Mouse (Mus musculus): ENCODE measurements around the gene Rin1.
"Not testable (repeated sequence)": the region's sequence is repeated elsewhere in the genome, so short reads cannot be mapped to it uniquely, and the experiment has no call there.

Gene Rin1

GRCm38 (mm10) chr19:5050047-5050905 is at the start of gene Rin1:
Rin1 (plus strand) TSS chr19:5050481.
- DNase-seq (ENCODE audit: low spot score in 2 of 2), result peak; percentile 73 to 89

DNA sequence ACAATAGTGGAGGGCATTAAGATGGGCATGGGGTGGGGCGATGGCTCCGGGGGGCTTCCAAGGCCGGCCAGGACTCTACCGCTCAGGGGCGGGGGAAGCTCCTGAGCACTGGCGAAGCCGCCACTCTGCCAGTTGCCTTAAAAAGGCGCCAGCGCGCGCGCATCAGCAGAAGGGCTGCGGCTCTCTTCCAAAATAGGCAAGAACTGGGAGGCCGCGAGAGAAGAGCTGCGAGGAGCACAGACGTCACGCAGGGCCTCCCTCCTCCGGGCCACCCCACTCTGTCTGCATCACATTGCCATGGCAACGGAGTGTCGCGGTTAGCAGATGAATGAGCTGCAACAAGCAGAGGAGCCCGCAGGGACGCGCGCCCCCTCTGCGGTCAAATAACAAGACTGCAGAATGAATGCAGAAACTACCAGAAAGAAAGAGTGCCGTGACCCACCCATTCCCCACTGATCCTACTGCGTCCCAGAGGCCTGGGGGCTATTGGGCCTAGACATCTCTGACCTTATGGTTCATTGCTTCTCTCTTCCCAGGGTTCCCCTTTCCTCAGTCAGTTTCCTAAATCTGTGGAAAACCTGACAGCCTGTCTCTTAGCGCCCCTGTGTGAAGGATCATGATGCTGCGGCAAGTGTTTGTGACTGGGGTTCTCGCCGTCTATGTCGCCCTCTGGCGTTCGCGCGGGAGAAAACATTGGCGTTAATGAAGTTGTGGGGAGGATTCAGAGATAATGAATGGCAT is 48.4 kb upstream of the Rin1 start:
- DNase-seq (ENCODE audit: low spot score in 2 of 2), result peak; percentile 97 to 99

GRCm38 (mm10) chr19:5003644-5004043 is 46.6 kb upstream of the Rin1 start:
- not testable (repeated sequence) for DNase-seq (ENCODE audit: low spot score in 2 of 2)

- DNase-seq (ENCODE audit: low spot score in 2 of 2), result no peak
These were observed 45.4 kb upstream of the Rin1 start for GRCm38 (mm10) chr19:5004925-5005324.

GRCm38 (mm10) chr19:5013138-5013537 is 37.1 kb upstream of the Rin1 start:
- no peak for DNase-seq (ENCODE audit: low spot score in 2 of 2)

DNA sequence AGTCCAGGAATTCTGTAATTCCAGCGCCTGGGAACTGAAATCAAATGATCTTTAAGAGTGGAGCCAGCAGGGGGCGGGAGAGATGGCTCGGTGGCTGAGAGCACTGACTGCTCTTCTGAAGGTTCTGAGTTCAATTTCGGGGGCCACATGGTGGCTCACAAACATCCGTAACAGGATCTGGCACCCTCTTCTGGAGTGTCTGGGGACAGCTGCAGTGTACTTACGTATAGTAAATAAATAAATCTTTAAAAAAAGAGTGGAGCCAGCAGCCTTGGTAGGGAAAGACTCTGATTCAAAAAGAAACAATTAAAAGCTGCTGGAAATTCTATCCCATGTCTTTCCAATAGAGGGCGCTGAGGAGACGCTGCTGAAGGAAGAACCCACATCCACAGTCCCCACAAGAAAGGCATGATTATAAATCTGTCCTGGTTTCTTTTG is 35.3 kb upstream of the Rin1 start:
- DNase-seq (ENCODE audit: low spot score in 2 of 2), result no peak

DNA sequence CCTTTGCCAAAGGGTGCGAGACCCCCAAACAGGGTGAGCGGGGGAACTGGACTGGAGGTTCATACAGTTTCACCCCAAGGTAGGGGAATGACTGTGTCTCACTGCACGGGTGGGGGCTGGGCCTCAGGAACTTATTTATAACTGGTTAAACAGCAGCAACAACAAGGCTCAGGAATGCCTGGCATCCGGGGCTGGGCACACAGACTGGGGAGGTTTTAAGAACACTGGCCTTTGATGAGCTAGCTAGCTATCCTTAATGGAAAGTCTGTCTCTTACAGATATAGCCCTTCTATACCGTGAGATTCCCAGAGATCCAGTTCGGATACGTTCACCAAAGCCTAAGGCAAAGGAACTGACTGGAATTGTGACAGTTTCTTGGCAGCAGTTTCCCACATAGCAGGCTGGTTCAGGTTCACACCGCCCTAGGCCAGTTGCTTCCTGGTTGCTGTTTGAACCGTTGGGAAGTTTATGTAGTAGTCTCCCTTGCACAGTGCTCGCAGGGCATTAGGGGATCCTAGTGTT is 34.0 kb upstream of the Rin1 start:
- DNase-seq (ENCODE audit: low spot score in 2 of 2), result no peak

DNA sequence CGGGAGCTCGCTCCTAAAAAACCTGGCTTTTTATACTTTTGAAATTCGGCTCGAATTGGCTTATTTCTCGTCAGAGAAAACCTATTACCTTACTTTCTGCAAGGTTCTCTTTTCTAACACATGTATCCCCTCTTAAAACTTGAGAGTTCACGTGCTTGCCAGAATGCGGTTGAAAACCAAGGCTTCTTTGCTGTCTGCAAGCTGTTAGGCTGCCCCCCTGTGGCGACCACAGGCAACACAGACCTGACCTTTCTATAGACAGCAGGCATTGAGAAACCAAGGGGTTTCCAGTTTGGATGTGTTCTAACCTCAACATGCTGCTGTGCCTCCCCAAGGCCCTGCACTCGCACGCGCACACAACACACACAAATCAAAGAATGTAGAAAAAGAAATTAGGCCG is 33.5 kb upstream of the Rin1 start:
- DNase-seq (ENCODE audit: low spot score in 2 of 2), result peak; percentile 62 to 72

- DNase-seq (ENCODE audit: low spot score in 2 of 2), result no peak
These were observed 32.7 kb upstream of the Rin1 start for GRCm38 (mm10) chr19:5017611-5018010.

GRCm38 (mm10) chr19:5018191-5018590 is 32.1 kb upstream of the Rin1 start:
- DNase-seq (ENCODE audit: low spot score in 2 of 2), result no peak

DNA sequence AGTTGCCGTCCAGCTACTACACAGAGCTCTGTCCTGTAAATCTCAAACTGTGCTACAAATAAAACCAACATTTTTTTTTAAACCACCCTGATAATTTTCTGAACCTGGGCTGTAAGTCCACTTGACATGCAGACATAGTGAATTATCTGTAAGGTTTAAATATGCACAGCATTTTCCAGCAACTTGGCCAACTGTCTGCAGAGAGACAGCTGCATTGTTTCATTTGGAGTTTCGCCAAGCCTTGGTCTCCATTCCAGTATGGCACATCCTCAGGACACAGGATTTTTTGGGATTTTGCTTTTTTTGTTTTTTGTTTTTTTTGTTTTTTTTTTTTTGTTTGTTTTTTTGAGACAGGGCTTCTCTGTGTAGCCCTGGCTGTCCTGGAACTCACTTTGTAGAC is 28.9 kb upstream of the Rin1 start:
- DNase-seq (ENCODE audit: low spot score in 2 of 2), result no peak

DNA sequence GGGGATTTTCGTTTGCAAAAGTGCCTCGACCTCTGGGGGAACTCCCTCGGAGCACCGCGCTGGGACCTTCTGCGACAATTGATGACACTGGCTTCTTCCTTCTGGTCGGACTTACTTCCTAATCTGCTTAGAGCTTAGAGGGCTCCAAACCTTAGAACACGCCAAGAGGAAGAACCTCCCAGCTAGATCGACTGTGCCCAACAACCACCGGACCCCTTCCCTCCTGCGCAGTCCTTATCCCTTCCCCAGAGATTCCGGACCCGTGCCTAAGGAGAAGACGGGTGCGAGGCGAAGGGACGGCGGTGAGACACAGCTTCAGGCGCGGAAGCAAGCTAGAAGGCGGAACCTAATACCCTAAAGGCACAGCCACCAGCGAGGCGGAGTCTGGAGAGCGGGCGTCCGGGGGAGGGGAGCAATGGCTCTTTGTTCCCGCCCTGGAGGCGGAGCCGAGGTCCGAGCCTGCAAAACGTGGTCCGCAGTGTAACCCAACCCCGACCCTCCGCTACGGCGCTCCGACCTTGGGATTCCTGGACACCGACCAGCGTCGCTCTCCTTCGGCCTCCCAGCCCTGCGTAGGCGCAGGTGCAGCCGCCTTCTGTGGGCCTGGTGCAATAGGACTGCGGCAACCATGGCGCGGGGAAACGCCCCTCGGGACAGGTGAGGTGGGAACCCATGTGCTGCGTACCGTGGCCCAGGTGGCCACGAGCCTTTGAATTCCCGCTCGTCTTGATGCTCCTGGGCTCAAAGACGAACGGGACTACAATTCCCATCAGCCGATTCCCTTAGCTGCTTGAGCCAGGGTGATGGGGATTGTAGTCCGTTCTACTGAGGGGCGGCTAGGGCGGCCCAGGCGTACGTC is 26.4 kb upstream of the Rin1 start, which contains the start of gene Slc29a2:
Gene Slc29a2 (plus strand): TSS at position 240 of the 859 bp plus-strand sequence.
- peak; percentile 93 to 94 for DNase-seq (ENCODE audit: low spot score in 2 of 2)

DNA sequence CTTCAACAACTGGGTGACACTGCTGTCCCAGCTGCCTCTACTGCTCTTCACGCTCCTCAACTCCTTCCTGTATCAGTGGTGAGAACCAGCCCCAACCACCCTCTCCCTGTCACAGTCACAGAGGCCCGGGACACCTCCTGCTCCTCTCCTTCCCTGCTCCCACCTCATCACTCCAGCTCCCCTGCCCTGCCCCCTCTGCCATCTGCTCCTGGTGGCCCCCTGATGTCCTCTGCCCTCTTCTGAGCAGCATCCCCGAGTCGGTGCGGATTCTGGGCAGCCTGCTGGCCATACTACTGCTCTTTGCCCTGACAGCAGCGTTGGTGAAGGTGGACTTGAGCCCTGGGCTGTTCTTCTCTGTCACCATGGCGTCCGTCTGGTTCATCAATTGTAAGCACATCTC is 24.2 kb upstream of the Rin1 start:
- no peak for DNase-seq (ENCODE audit: low spot score in 2 of 2)

GRCm38 (mm10) chr19:5032686-5033085 is 17.6 kb upstream of the Rin1 start:
- no peak for DNase-seq (ENCODE audit: low spot score in 2 of 2)

DNA sequence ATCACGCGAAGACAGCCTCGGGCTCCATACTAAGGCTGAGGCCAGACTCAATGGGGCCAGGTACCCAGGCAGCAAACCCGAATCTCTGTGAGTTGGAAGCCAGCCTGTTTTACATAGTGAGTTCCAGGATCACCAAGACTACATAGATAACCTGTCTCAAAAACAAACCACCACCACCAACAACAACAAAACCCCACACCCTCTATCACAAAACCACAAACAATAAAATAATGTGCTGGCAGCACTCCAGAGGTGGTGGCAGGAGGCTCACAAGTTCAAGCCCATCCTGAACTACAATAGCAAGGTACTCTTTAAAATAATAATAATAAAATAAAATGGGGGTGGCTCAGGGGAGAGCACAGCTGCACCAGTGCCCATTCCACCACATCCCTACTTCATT is 13.7 kb upstream of the Rin1 start:
- no peak for DNase-seq (ENCODE audit: low spot score in 2 of 2)

GRCm38 (mm10) chr19:5037678-5038571 is 12.4 kb upstream of the Rin1 start:
- peak; percentile 85 to 88 for DNase-seq (ENCODE audit: low spot score in 2 of 2)

DNA sequence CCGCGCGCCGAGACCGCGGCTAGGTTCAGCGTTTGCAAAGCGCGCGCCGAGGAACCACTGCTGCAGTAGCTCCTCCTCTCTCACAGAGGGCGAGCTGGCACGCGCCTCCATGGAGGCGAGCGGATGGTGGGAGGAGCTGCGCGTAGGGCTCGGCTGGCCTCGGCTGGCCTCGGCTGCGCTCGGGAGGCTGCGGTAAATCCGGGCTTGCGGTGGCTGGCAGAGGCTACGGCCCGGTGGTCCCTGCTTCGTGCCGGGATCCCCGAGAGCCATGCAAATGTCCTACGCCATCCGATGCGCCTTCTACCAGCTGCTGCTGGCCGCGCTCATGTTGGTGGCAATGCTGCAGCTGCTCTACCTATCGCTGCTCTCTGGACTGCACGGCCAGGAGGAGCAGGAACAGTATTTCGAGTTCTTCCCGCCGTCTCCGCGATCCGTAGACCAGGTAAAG is 11.5 kb upstream of the Rin1 start, which contains the start of the genes B4gat1 and AC124502.3:
Gene B4gat1 (plus strand): TSS at position 118 of the 448 bp plus-strand sequence.
Gene AC124502.3 (plus strand): TSS at position 183 of the 448 bp plus-strand sequence.
- peak; percentile 96 for DNase-seq (ENCODE audit: low spot score in 2 of 2)

DNA sequence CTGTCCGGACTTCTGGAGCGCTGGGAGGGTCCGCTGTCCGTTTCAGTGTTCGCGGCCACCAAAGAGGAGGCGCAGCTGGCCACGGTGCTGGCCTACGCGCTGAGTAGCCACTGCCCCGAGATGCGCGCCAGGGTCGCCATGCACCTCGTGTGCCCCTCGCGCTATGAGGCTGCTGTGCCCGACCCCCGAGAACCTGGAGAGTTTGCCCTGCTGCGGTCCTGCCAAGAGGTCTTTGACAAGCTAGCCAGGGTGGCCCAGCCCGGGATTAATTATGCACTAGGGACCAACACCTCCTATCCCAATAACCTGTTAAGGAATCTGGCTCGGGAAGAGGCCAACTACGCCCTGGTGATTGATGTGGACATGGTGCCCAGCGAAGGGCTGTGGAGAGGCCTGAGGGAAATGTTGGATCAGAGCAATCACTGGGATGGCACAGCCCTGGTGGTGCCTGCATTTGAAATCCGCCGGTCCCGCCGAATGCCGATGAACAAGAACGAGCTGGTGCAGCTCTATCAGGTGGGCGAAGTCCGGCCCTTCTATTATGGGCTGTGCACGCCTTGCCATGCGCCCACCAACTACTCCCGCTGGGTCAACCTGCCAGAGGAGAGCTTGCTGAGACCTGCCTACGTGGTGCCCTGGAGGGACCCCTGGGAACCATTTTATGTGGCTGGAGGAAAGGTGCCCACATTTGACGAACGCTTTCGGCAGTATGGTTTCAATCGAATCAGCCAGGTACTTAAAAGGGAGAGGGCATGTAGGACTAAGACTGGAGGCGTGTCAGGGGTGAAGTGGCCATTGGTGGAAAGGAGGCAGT is 10.8 kb upstream of the Rin1 start:
- peak in 1 of 2 experiments; percentile 56 for DNase-seq (ENCODE audit: low spot score in 2 of 2)

- DNase-seq (ENCODE audit: low spot score in 2 of 2), result peak; percentile 95 to 96
These were observed 9.3 kb upstream of the Rin1 start, which contains the start of gene Brms1 for GRCm38 (mm10) chr19:5040862-5041523. Brms1 (plus strand) TSS chr19:5041354.

Measured in right cerebral cortex, postnatal 10 days (tissue).